Mouse (Mus musculus) heart, adult 9 months (tissue): ENCODE data around the gene Fars2.
"Not testable (repeated sequence)": the region's sequence is repeated elsewhere in the genome, so short reads cannot be mapped to it uniquely, and the experiment has no call there.

Source experiments
- DNase-seq, 2 experiments: peaks; one replicate each; pipeline ENCODE4 v3.0.0; 2022; ENCODE audit warnings: low spot score in 2 of 2

The Fars2 gene

DNA sequence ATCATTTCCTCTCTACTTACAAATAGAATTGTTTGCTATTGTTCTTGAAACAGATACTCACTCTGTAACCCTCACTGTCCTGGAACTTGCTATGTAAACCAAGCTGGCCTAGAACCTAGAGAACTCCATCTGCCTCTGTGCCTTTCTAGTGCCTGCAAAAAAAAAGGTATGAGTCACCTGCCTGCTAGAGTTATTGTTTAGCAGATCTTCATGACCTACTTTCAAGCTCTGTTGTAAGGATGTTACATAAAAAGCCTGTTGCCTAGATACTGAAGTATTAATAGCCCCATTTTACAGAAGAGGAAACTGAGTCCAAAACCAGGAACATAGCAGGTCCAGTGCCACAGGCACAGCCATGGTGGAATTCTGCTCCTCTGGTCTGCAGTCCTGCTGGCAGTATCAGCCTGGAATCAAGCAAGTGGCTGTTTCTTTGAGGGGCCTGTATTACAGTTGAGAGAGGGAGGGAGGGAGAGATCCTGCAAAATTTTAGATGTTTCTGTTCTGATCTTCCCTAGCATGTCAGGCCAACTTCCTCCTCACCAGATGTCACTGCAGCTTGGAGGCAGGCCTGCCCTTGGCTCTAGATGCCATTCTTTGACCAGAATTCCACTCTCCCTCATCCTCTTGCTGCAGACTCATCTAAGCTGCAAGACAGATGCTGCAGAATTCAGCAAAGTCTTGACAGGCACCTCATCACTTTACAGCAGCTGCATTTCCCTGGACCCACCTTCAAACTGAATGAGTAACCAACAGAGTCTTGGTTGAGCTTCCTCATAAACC is 250.7 kb downstream of the Fars2 start:
- DNase-seq, result no peak

GRCm38 (mm10) chr13:36368799-36369198 is 251.6 kb downstream of the Fars2 start:
- no peak for DNase-seq

- no peak for DNase-seq
Observed at GRCm38 (mm10) chr13:36369400-36369799, 252.2 kb downstream of the Fars2 start.

DNA sequence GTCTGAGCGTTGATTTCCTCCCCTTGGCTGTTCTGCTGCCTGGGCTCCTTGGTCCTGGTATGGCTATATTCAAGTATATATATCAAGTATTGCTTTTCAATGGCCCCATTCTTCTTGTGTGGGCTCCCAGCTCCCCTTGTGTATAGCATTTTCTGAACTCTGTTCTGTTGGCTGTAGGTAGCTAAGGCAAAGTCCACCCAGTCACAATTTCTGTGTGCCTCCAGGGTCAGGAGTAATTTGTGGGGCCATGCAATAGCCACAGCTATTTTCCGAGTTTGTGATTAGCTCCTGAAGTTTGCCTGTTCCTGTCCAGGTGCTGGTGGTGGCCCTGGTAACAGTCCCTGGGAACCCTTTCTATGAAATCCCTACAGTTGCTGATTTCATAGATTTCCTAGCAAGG is 266.0 kb downstream of the Fars2 start:
- DNase-seq, result no peak

DNA sequence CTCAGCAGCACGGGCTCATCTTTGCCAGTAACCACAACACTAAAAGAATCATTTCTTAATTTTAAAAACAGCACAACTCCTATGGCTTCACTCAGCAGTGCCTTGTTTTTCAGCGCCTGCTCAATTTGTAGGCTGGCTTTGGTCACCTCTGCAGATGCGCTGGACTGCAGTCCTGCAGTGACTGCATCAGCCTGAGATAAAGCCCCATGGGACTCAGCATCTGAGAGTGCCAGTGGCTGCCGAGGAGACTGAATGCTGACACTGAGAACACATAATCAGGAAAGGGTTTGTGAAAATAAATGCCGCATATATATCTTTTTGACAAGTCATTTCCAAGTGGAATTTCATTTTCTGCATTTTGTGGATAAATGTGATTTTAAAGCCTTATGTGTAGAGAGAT is 268.9 kb downstream of the Fars2 start:
- DNase-seq, result no peak

DNA sequence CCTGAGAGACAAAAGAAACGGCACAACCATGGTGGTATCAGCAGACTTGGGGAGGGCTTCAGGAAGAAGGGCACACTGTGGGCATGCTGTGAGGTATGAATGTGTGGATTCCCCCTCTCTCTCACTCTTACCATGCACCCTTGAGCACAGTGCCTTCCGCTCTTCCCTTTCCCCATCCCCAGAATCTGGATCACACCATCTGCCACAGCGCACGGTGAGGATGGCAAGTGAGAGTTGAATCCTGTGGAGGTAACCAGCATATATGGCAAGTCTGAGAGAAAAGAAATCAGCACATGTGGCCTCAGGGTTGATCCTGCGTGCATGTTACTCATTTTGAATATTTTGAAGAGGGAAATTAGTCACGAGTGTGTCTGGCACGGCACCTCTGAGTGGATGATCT is 274.7 kb downstream of the Fars2 start:
- no peak for DNase-seq

- DNase-seq, result no peak
Observed at GRCm38 (mm10) chr13:36392666-36393065, 275.5 kb downstream of the Fars2 start.

- DNase-seq, result no peak
Observed at GRCm38 (mm10) chr13:36401011-36401410, 283.8 kb downstream of the Fars2 start.

DNA sequence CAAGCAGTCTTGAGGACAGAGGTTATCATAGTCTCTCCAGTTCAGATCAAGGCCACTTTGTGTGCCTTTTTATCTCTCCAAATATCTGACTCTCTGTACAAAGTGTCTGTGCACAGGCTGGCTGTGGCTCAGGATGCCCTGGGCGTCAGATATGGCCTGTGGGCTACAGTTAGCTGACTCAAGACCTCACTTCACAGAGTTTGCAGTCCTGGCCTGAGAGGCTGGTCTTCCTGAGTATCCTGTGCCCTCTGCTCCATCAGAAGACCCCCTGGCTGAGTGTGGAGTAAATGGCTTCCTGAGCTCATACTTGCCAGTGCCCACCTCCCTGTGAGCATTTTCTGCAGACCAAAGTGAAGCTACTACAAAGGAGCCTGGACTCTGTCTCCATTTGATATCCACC is 296.1 kb downstream of the Fars2 start:
- DNase-seq, result no peak

- no peak for DNase-seq
Observed at GRCm38 (mm10) chr13:36415176-36415575, 298.0 kb downstream of the Fars2 start.

DNA sequence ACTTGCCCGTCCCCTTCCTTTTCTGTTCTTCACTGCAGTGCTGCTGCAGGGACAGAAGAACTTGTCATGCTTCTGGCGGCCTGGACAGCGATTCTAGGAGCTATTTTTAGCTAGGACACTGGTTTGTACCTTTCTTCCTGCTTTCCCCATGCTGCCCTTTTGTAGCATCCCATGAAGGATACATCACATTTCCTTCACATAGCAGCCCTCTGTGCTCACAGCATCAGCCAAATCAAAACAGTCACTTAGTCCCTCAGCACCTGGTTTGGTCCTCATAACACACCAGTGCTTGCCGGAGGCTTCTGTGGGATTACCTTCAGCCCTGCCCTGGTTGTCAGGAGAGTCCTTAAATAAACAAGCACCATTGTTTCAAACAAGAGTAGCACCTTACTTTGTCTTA is 299.3 kb downstream of the Fars2 start:
- DNase-seq, result no peak

- DNase-seq, result no peak
Observed at GRCm38 (mm10) chr13:36419357-36419756, 302.1 kb downstream of the Fars2 start.

- DNase-seq, result no peak
Observed at GRCm38 (mm10) chr13:36422446-36422845, 305.2 kb downstream of the Fars2 start.

- DNase-seq, result not testable (repeated sequence)
Observed at GRCm38 (mm10) chr13:36425824-36426705, 308.9 kb downstream of the Fars2 start.

DNA sequence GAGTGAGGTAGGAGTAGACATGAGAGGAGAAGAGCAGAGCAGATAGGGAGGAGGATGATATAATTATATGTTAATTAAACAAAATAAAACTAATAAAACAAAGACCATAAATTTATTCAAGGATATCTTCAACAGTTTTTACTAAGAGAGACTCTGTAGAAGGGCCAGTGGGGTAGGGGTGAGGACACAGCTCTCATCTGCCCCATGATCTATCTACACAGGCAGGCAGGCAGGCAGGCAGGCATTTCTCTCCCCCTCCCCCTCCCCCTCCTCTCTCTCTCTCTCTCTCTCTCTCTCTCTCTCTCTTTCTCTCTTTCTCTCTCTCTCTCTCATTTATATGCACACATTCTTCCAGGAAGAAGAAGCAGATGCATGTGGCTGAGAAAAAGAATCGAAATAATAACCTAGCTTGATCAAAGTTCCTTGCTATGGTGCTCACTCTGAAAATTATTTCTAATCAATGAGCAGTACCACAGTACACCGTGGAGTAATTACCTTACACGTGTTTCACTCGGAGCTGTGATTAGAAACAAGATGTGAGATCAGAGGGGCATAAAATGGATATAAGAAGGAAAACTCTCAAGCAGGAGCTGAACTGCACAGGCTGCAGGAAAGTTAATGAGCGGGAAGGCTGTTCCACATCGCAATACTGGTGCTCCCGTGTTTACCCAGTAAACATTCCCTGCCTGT is 312.4 kb downstream of the Fars2 start:
- no peak for DNase-seq

DNA sequence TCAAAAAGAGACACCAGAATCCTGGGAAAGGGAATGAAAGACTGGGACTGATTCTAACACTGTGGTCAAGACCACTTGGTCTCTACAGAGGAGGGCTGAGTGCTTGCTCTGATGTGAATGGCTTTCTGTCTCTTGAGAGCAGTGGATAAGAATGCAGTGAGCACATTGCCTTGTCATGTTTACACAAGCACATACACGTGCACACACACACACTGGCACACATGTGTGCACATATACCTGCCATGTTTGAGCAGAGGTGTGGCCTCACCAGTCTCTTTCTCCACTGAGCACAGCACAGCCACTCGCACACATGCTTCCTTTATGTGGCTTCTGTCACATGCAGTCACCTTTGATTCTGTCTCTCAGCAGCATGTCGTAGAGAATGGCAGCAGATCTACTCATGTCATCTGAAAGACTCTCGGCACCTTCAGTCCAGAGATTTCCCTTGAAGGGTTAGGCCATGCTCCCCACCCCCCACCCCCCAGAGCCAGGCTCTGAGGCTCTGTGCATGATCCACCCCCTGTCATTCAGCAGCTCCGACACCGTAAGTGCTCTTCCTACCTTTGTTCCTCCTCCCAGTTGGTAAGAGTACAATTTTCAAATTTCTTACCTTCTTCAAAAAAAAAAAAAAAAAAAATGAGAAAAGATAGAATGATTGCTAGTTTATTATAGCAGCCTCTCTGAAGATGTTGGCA is 313.4 kb downstream of the Fars2 start:
- no peak for DNase-seq

- no peak for DNase-seq
Observed at GRCm38 (mm10) chr13:36431974-36432518, 314.8 kb downstream of the Fars2 start.

DNA sequence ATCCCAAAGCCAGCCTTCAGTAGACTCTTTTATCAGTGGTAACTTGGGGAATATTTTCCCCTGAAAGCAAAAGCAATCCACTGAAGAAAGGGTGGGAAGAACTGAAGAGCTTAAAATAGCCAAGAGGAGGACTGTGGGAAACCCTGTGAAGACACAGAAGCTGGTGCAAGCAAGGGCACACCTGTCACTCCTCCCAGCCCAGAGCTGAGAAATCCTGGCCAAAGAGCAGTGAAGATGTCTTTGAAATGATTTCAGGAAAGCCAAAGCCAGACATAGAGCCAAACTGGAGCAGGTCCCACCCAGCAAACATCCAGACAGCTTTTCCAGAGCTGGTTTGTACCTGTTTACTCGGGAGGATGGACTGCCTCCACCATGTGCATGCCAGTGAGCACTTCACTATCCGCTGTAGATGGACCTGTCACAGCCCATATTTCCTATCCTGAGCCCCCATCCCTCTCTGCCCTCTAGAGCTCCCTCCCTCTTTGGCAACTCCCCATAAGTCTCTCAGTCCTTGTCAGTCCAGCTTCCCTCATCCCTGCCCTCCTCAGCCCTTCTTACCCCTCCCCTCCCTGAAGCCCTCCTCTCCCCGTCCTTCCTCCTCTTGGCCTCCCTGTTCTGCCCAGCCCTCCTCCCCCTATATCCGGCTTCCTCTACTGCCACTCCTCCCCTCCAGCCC is 327.7 kb downstream of the Fars2 start:
- no peak for DNase-seq

- DNase-seq, result no peak
Observed at GRCm38 (mm10) chr13:36447947-36448346, 330.7 kb downstream of the Fars2 start.

GRCm38 (mm10) chr13:36448565-36448964 is 331.4 kb downstream of the Fars2 start:
- DNase-seq, result no peak

- no peak for DNase-seq
Observed at GRCm38 (mm10) chr13:36451437-36451836, 334.2 kb downstream of the Fars2 start.
